Mouse (Mus musculus) ES-E14 (cell line): ENCODE data around the gene Hnrnpll. TPM values are rescaled to one million over a fixed set of nuclear protein-coding genes. Genes with fewer than 3 reads are reported as not detected.
"Not testable (repeated sequence)": the region's sequence is repeated elsewhere in the genome, so short reads cannot be mapped to it uniquely, and the experiment has no call there.

Experiments used
- DNase-seq: peaks from one replicate; pipeline ENCODE4 v3.0.0-alpha.2; 2013; ENCODE audit warnings: low read depth, low spot score
- H3K27ac ChIP-seq: 2 replicates; pipeline ENCODE4 v1.5.1; 2012; ENCODE audit warnings: low read depth, mild to moderate bottlenecking, low read length, moderate library complexity, mixed read lengths; ENCODE audit not compliant: poor library complexity, insufficient read depth, severe bottlenecking
- H3K36me3 ChIP-seq: 2 replicates; pipeline ENCODE4 v1.6.1; 2012; ENCODE audit warnings: mild to moderate bottlenecking, low read length, moderate library complexity, mixed read lengths; ENCODE audit not compliant: control insufficient read depth, poor library complexity, insufficient read depth, severe bottlenecking
- H3K4me1 ChIP-seq, 2 experiments: fragments of 150-350 bp in 1 of 2; sonication (generic) in 1 of 2; 2 replicates each; pipeline ENCODE4 v1.6.1; 2012; ENCODE audit warnings: low read length in 2 of 2, mild to moderate bottlenecking in 1 of 2, mixed read lengths in 1 of 2; ENCODE audit not compliant: control insufficient read depth in 2 of 2, insufficient read depth in 2 of 2, poor library complexity in 1 of 2
- H3K4me3 ChIP-seq, 2 experiments: fragments of 150-350 bp in 1 of 2; sonication (generic) in 1 of 2; 2 replicates each; pipeline ENCODE4 v1.5.1; 2012; ENCODE audit warnings: low read length in 2 of 2, low read depth in 1 of 2, mild to moderate bottlenecking in 1 of 2, mixed read lengths in 1 of 2; ENCODE audit not compliant: insufficient read depth in 1 of 2, poor library complexity in 1 of 2, severe bottlenecking in 1 of 2
- H3K9ac ChIP-seq: 2 replicates; pipeline ENCODE4 v1.6.1; 2012; ENCODE audit warnings: low read depth, mild to moderate bottlenecking, low read length, mixed read lengths; ENCODE audit not compliant: poor library complexity, insufficient read depth, severe bottlenecking
- H3K9me3 ChIP-seq: fragments of 150-350 bp; sonication (generic); 2 replicates; pipeline ENCODE4 v1.6.1; 2012; ENCODE audit warnings: low read depth, mild to moderate bottlenecking, low read length; ENCODE audit not compliant: control insufficient read depth, insufficient read depth
- CHD2 ChIP-seq: IDR thresholded peaks from 2 replicates; pipeline ENCODE4 v1.6.1; 2014; ENCODE audit warnings: mild to moderate bottlenecking, low read depth, low read length, inconsistent platforms
- HCFC1 ChIP-seq: IDR thresholded peaks from 2 replicates; pipeline ENCODE4 v1.6.1; 2012; ENCODE audit warnings: low read length, inconsistent platforms, borderline replicate concordance; ENCODE audit not compliant: insufficient read depth
- MAFK ChIP-seq: IDR thresholded peaks from 2 replicates; pipeline ENCODE4 v1.6.1; 2014; ENCODE audit warnings: mild to moderate bottlenecking, low read depth, low read length, inconsistent platforms; ENCODE audit not compliant: insufficient read depth
- ZC3H11A ChIP-seq: IDR thresholded peaks from 2 replicates; pipeline ENCODE4 v1.6.1; 2012; ENCODE audit warnings: low read depth, mild to moderate bottlenecking, inconsistent platforms, low read length, borderline replicate concordance
- ZNF384 ChIP-seq: IDR thresholded peaks from 2 replicates; pipeline ENCODE4 v1.6.1; 2012; ENCODE audit warnings: low read depth, low read length, inconsistent platforms
- in situ Hi-C, 2 experiments: fragments of 600-800 bp; cut with MboI; formaldehyde crosslinking; loops; one replicate each; pipeline ENCODE4 v1.15.1; 2025; ENCODE audit warnings: low sequenced_read_pairs in 2 of 2, inconsistent platforms in 1 of 2; ENCODE audit not compliant: unreplicated experiment in 2 of 2
- total RNA-seq: library from RNA; depleted of rRNA; stranded (reverse); fragments of 300-350 nt; gene quantifications from 2 replicates; pipeline ENCODE4 v1.2.3, GENCODE M21; 2012

Hnrnpll gene
- total RNA-seq, 1 experiment = 40.9 TPM

DNA sequence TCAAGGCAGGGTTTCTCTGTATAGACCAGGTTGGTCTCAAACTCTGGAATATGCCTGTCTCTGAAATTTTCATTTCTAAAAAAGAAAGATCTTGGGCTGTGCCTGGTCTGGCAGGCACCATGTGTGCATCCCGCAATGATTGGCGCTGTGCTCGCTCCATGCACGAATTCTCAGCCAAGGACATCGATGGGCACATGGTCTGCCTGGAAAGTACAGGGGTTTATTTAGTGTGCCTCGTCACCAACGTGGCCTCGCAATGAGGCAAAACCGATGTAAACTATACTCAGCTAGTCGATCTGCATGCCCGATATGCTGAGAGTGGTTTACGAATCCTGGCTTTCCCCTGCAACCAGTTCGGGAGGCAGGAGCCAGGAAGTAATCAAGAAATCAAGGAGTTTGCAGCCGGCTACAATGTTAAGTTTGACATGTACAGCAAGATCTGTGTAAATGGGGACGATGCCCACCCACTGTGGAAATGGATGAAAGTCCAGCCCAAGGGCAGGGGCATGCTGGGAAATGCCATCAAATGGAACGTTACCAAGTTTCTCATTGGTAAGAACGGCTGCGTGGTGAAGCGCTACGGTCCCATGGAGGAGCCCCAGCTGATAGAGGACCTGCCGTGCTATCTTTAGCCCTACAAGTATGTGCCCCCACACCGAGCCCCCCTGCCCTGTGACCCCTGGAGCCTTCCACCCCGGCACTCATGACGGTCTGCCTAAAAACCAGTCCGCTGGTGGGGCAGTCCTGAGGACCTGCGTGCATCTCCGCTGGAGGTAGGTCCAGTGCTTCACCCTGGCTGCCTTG, 8.0 kb downstream of the Hnrnpll start:
- DNase-seq = no peak
- Histone ChIP-seq H3K4me3 (no peak overlapping the region), H3K27ac (no peak overlapping the region), H3K9ac (no peak overlapping the region), H3K9me3 (no peaks in the 10 kb centered on the region), H3K4me1 (no peaks in the 10 kb centered on the region), H3K36me3 (peaks cover 4% of the 10 kb centered on the region)
- no peak for TF ChIP-seq ZNF384
- no peak for TF ChIP-seq MAFK
- no peak for TF ChIP-seq HCFC1
- in situ Hi-C loops = no loop called here

DNA sequence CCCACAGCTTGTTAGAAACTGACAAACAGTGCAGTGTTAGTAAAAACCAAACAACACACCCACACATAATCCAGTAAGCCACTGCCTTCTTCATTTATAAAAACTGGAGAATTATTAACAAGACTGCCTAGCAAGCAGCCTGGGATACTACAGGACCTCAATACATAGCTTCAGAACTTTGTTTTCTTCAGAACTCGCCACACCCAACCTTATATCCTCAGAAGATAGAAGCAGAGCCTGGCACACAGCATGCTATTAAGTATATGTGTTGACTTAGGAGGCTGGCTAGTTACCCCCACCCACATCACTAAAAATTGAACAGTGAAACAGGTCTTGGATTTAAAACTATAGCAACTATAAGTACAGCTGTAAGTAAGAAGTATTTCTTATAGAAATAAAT, 10.5 kb downstream of the Hnrnpll start:
- Histone ChIP-seq H3K4me1 (no peaks in the 10 kb centered on the region), H3K36me3 (peaks cover 11% of the 10 kb centered on the region), H3K4me3 (no peak overlapping the region), H3K9me3 (no peaks in the 10 kb centered on the region), H3K27ac (no peak overlapping the region), H3K9ac (no peak overlapping the region)
- no peak for TF ChIP-seq HCFC1
- TF ChIP-seq CHD2 = no peak
- in situ Hi-C loops = no loop called here
- no peak for DNase-seq

DNA sequence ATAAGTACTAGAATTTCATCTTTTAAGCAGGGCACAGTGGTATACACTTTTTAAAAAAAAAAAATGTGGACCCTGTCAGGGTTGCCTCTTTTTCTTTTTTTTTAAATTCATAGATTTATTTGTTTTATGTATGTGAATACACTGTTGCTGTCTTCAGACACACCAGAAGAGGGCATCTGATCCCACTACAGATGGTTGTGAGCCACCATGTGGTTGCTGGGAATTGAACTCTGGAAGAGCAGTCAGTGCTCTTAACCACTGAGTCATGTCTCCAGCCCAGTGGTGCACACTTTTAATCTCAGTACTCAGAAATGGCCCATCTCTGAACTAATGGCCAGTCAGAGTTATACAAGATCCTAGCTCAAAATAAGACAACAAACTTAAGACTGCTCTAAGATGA, 12.8 kb downstream of the Hnrnpll start:
- not testable (repeated sequence) for H3K27ac ChIP-seq, DNase-seq, H3K4me1 ChIP-seq, H3K4me3 ChIP-seq, H3K9me3 ChIP-seq, H3K9ac ChIP-seq
- peaks cover 11% of the 10 kb centered on the region for H3K36me3 ChIP-seq
- in situ Hi-C loops = loop anchor here (10.0 kb wide), 1 partner anchor 136 kb away; no protein-coding TSS in a partner anchor

DNA sequence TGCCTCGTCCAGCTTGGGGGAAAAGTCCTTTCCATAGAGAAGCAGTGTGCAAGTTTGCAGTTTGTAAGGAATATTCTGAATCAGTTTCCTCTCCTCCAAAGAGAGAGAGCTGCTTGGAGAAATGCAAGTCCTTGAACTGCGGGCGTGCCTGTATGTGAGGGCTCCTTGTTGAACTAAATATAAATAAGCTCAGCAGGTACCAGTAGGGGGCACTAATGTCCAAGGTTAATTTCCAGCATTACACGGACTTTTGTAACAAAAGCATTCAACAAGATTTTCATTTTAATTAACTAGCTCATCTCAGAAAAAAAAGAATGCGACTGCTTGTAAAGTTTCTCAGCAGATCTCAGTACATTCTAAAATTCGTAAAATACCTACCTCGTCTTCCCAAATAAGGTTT, 13.9 kb downstream of the Hnrnpll start:
- peak; percentile 51 for DNase-seq
- TF ChIP-seq ZC3H11A (0 out of 2 replicates have a peak, but pooled peaks have one; percentile 15), HCFC1 (no peak), CHD2 (no peak)
- peaks cover 11% of the 10 kb centered on the region for H3K36me3 ChIP-seq

DNA sequence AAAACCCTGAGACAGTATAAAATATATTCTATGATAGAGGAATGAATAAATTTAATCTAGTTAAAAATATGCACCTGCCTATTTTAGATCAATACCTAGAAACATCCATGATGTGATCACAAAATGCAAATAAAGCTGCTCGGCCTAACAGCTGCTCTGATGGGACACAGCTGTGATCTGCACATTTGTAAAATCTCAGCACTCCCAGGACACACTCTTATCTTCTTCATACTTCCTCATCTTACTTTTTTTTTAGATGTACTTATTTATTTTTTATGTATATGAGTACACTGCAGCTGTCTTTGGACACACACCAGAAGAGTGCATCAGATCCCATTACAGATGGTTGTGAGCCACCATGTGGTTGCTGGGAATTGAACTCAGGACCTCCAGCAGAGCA, 20.4 kb downstream of the Hnrnpll start:
- no peaks in the 10 kb centered on the region for H3K9me3 ChIP-seq
- no peak overlapping the region for H3K27ac ChIP-seq
- TF ChIP-seq CHD2 (no peak), ZNF384 (no peak), ZC3H11A (no peak), HCFC1 (no peak), MAFK (no peak)
- in situ Hi-C loops = loop anchor here (10.0 kb wide), 1 partner anchor 143 kb away; no protein-coding TSS in a partner anchor
- H3K4me1 ChIP-seq = no peaks in the 10 kb centered on the region; a peak in 1 of 4 replicates
- H3K9ac ChIP-seq = no peak overlapping the region
- H3K36me3 ChIP-seq = peaks cover 2% of the 10 kb centered on the region
- DNase-seq = no peak
- no peak overlapping the region for H3K4me3 ChIP-seq

More for the DNA sequence above, 13.9 kb downstream of the Hnrnpll start:
- no peaks in the 10 kb centered on the region for H3K9me3 ChIP-seq
- no peak overlapping the region for H3K27ac ChIP-seq
- in situ Hi-C loops = loop anchor here (10.0 kb wide), 1 partner anchor 137 kb away; no protein-coding TSS in a partner anchor
- H3K4me3 ChIP-seq = no peak overlapping the region
- H3K9ac ChIP-seq = no peak overlapping the region
- H3K4me1 ChIP-seq = no peaks in the 10 kb centered on the region
